Mouse (Mus musculus) adrenal gland, postnatal 10 days (tissue): ENCODE results near the gene Tmprss6. TPM values are rescaled to one million over a fixed set of nuclear protein-coding genes. Genes with fewer than 3 reads are reported as not detected.

Experiments used
- DNase-seq: peaks from one replicate; pipeline ENCODE4 v3.0.0; 2021; ENCODE audit warnings: mixed read lengths
- total RNA-seq, 2 experiments: library from RNA; stranded (reverse); gene quantifications; 2 replicates each; pipeline ENCODE4 v1.2.3; 2021

Tmprss6 gene
- total RNA-seq, 2 experiments from 2014 or later, result 24.7 to 59.5 TPM

GRCm38 (mm10) chr15:78482518-78482917 lies 14.1 kb upstream of the Tmprss6 start:
- DNase-seq, result peak; percentile 43

GRCm38 (mm10) chr15:78481448-78482000 lies 13.1 kb upstream of the Tmprss6 start:
- no peak for DNase-seq

- no peak for DNase-seq
Observed at GRCm38 (mm10) chr15:78480991-78481390, 12.6 kb upstream of the Tmprss6 start.

GRCm38 (mm10) chr15:78480111-78480510 lies 11.7 kb upstream of the Tmprss6 start:
- no peak for DNase-seq

GRCm38 (mm10) chr15:78479470-78479869 lies 11.0 kb upstream of the Tmprss6 start:
- DNase-seq, result no peak

- DNase-seq, result no peak
Observed at GRCm38 (mm10) chr15:78478073-78478472, 9.6 kb upstream of the Tmprss6 start.

GRCm38 (mm10) chr15:78476878-78477277 lies 8.4 kb upstream of the Tmprss6 start:
- no peak for DNase-seq

GRCm38 (mm10) chr15:78475604-78476031 lies 7.2 kb upstream of the Tmprss6 start:
- DNase-seq, result no peak

GRCm38 (mm10) chr15:78473442-78473841 lies 5.0 kb upstream of the Tmprss6 start:
- DNase-seq, result no peak

- DNase-seq, result no peak
Observed at GRCm38 (mm10) chr15:78471902-78472301, 3.5 kb upstream of the Tmprss6 start.

GRCm38 (mm10) chr15:78470495-78471276 lies 2.3 kb upstream of the Tmprss6 start:
- DNase-seq, result peak; percentile 55

- DNase-seq, result peak; percentile 66
Observed at GRCm38 (mm10) chr15:78467570-78467969, 864 bp downstream of the Tmprss6 start.

GRCm38 (mm10) chr15:78466809-78467208 lies 1.6 kb downstream of the Tmprss6 start:
- DNase-seq, result no peak

- DNase-seq, result no peak
Observed at GRCm38 (mm10) chr15:78462981-78463380, 5.5 kb downstream of the Tmprss6 start.

GRCm38 (mm10) chr15:78457193-78457592 lies 11.2 kb downstream of the Tmprss6 start:
- peak; percentile 9 for DNase-seq

- peak; percentile 19 for DNase-seq
Observed at GRCm38 (mm10) chr15:78456051-78456450, 12.4 kb downstream of the Tmprss6 start.

GRCm38 (mm10) chr15:78455168-78455567 lies 13.3 kb downstream of the Tmprss6 start:
- peak; percentile 50 for DNase-seq

- DNase-seq, result no peak
Observed at GRCm38 (mm10) chr15:78452929-78453328, 15.5 kb downstream of the Tmprss6 start.

- DNase-seq, result peak; percentile 36
Observed at GRCm38 (mm10) chr15:78451201-78451600, 17.2 kb downstream of the Tmprss6 start.

GRCm38 (mm10) chr15:78450419-78450768 lies 18.0 kb downstream of the Tmprss6 start:
- no peak for DNase-seq

- DNase-seq, result peak; percentile 79
Observed at GRCm38 (mm10) chr15:78449694-78450418, 18.6 kb downstream of the Tmprss6 start.

GRCm38 (mm10) chr15:78449131-78449530 lies 19.3 kb downstream of the Tmprss6 start:
- DNase-seq, result no peak
